Mouse (Mus musculus) embryo, embryonic 10.5 days (tissue): ENCODE measurements around the gene Vmac.

Experiments
- DNase-seq: peaks from one replicate; pipeline ENCODE4 v3.0.0-alpha.2; 2015; ENCODE audit warnings: low spot score

Gene Vmac

GRCm38 (mm10) chr17:56740118-56740787 lies 22.4 kb upstream of the Vmac start:
- no peak for DNase-seq

GRCm38 (mm10) chr17:56738221-56738620 lies 20.4 kb upstream of the Vmac start:
- no peak for DNase-seq

GRCm38 (mm10) chr17:56736534-56736933 lies 18.7 kb upstream of the Vmac start:
- DNase-seq, result no peak

- DNase-seq, result no peak
Observed at GRCm38 (mm10) chr17:56729656-56730055, 11.8 kb upstream of the Vmac start.

GRCm38 (mm10) chr17:56729151-56729550 lies 11.3 kb upstream of the Vmac start:
- DNase-seq, result peak; percentile 17

GRCm38 (mm10) chr17:56728117-56728516 lies 10.3 kb upstream of the Vmac start:
- DNase-seq, result no peak

- DNase-seq, result peak; percentile 46
Observed at GRCm38 (mm10) chr17:56727659-56728058, 9.8 kb upstream of the Vmac start.

GRCm38 (mm10) chr17:56727029-56727649 lies 9.3 kb upstream of the Vmac start:
- peak; percentile 49 for DNase-seq

GRCm38 (mm10) chr17:56723419-56724161 lies 5.8 kb upstream of the Vmac start:
- DNase-seq, result no peak

GRCm38 (mm10) chr17:56722441-56722840 lies 4.6 kb upstream of the Vmac start:
- DNase-seq, result peak; percentile 25

GRCm38 (mm10) chr17:56716655-56717362 lies 1.0 kb downstream of the Vmac start:
- DNase-seq, result peak; percentile 100

- DNase-seq, result no peak
Observed at GRCm38 (mm10) chr17:56715914-56716654, 1.7 kb downstream of the Vmac start.

GRCm38 (mm10) chr17:56715360-56715759 lies 2.5 kb downstream of the Vmac start:
- DNase-seq, result no peak

GRCm38 (mm10) chr17:56709708-56710107 lies 8.1 kb downstream of the Vmac start:
- DNase-seq, result no peak

- DNase-seq, result no peak
Observed at GRCm38 (mm10) chr17:56708692-56709091, 9.1 kb downstream of the Vmac start.

- DNase-seq, result no peak
Observed at GRCm38 (mm10) chr17:56706515-56706914, 11.3 kb downstream of the Vmac start.

GRCm38 (mm10) chr17:56703038-56703437 lies 14.8 kb downstream of the Vmac start:
- DNase-seq, result no peak

- DNase-seq, result no peak
Observed at GRCm38 (mm10) chr17:56700451-56700850, 17.4 kb downstream of the Vmac start.

GRCm38 (mm10) chr17:56693851-56694310 lies 23.9 kb downstream of the Vmac start:
- no peak for DNase-seq

- DNase-seq, result no peak
Observed at GRCm38 (mm10) chr17:56693395-56693794, 24.4 kb downstream of the Vmac start.

GRCm38 (mm10) chr17:56688689-56689088 lies 29.1 kb downstream of the Vmac start:
- DNase-seq, result no peak

- no peak for DNase-seq
Observed at GRCm38 (mm10) chr17:56688045-56688444, 29.8 kb downstream of the Vmac start.
